Mouse (Mus musculus) hindlimb bud, embryonic 11.5 days (tissue): ENCODE data around the gene Elf1.

Source experiments
- DNase-seq: peaks from one replicate; pipeline ENCODE4 v3.0.0-alpha.2; 2012; ENCODE audit warnings: low read depth, low spot score; ENCODE audit errors: extremely low spot score

Elf1 gene

DNA sequence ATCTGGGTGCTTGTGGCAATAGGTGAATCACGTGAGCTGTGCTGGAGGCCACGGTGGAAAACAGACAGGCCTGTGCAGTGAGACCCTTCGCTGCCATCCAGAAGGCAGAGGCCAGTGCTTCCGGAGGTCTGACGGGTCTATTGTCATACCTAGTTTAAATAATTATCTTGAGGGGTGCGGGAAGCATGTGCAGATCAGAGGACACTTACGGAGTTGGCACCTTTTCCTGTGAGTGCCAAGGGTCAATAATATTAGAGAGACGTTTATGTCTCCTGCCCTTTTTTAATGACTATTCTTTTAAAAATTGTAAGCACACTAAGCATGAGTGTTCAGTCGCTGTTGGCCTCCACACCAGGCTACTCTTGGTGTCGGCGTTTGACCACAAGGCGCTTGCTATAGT is 8.2 kb downstream of the Elf1 start:
- no peak for DNase-seq

DNA sequence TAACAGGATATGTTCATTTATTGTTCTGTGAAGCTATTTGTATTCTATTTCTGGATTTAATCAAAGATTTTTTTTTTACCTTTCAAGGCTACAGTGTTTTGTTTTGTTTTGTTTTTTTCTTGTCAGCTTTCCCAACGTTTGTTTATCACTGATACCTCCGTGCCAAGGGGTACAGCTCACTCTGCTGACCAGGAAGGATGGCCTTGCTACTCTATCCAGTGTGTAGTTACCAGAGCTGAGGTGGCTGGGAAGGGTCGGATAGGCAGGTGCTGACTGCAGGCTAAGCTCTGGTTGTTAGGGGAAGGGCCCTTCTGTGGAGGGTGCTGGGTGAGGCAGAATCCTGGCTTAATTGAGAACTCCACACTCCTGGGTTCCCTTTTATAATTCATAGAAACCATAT is 9.3 kb downstream of the Elf1 start:
- no peak for DNase-seq

DNA sequence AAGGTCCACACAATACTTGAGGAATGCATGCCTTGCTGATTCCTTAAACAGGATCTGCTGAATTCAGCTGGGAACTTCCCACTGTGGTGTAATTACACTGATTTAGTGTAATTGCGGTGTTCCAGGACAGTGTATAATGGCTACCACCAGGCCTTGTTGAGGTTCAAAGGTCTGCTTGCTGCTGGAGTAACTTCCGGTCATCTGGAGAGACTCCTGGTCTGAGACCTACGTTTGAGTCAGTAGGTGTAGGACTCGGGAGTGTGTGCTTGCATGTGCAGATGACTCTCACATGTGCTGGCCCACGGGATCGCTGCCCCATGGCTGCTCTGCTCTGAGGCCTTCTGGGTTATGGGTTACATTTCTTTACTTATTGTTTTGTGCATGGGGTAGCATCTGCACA is 13.4 kb downstream of the Elf1 start:
- no peak for DNase-seq

DNA sequence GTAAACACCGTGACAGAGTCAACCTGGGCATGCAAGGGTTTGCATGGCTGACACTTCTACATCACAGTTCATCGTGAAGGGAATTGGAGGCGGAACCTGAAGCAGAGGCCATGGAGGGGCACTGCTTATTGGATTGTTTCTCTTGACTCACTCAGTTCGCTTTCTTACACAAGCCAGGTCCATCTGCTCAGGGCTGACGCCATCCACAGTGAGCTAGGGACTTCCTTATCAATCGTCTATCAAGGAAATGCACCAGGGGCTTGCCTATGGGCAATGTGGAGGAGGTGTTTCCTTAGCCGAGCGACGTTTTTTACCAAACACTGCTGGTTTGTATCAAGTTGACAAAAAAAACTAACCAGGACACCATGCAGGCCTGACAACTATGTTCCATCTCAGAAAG is 18.3 kb downstream of the Elf1 start:
- DNase-seq, result no peak

DNA sequence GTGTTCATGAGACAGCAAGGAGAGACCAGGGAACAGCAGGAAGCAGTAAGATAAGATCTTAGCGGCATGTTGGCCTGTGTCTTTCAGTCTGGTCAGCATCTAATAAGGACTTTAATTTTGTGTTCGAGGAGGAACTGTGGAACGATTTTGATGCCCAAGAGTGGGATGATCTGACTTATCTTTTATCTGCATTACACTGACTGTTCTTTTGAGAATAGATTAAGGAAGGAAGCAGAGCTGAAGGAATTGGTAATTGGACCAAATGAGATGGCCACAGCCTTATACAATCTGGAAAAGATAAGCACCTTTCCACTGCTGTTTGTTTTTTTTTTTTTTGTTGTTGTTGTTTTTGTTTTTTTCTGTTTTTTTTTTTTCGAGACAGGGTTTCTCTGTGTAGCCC is 19.8 kb downstream of the Elf1 start:
- no peak for DNase-seq

DNA sequence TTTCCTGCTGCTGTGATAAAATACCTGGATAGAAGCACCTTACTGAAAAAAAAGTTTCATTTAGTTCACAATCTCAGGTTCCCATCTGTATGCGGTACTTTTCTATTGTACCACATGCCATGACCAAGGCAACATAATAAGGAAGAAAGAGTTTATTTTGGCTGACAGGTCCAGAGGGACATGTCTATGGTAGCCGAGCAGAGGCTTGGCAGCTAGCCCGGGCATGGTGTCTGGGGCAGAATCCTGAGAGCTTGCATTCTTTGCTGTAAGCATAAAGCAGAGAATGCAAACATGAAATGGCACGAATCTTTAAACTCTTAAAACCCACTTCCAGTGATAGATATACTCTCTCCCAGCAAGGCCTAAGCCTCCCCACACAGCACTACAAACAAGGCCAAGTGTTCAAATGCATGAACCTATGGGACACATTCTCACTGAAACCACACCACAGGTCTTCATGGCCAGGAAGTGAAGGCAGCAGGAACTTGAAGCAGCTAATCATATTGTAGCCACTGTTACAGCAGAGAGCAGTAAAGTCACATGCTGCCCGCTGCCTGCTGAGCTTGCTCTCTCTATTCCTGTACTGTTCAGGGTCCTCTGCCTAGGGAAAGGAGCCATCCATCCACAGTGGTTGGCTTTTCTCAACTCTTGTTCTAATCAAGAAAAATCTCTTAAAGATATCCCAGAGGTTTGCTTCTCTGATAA is 22.5 kb downstream of the Elf1 start:
- DNase-seq, result no peak

DNA sequence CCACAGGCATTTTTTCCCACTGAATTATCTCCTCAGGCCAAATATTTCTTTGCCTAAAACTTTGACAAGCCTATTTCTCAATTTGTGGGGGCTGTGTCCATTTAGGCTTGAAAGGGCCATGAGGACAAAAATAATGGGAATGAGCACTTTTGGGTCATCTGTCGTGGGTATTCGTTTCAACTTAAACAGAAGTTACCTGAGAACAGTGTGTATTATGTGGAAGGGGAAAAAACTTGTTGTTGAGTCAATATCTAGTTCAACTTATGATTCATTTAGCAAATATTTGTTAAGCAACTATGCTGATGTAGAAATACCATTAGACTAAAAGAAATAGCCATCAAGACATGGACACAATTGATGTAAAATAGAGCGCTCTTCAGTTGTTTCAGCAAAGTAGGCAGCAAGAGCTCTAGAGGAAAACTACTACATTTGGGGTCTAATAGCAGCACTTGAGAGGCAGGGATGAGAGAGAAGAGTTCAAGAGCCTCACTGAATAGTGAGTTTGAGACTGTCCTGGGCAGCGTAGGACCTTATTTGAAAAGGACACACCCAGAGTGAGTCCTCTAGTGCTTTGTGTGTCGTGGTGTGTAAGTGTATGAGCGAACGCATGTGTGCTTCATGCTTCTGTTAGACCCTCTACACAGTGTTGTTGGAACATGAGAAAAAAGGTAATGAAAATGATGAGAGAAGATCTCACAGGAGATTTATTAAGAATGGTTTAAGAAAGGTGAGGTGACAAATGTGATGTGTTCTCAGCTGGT is 23.4 kb downstream of the Elf1 start:
- no peak for DNase-seq

DNA sequence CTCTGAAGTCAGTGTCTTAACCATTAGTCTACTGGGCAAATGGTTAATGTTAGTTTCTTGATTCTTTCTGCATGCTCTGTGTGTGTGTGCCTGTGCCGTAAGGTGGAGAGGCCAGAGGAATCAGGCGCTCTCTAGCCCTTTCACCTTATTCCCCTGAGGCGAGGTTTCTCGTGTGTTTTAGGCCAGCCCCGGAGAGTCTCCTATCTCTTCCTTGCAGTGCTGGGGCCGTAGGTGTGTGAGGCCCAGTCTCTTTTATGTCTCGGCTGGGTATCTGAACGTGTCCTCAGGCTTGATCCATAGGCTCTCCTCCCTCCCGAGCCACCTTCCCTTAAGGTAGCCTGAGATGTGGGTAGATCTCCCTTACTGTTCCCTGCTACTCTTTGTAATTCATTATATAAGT is 25.2 kb downstream of the Elf1 start:
- DNase-seq, result no peak

DNA sequence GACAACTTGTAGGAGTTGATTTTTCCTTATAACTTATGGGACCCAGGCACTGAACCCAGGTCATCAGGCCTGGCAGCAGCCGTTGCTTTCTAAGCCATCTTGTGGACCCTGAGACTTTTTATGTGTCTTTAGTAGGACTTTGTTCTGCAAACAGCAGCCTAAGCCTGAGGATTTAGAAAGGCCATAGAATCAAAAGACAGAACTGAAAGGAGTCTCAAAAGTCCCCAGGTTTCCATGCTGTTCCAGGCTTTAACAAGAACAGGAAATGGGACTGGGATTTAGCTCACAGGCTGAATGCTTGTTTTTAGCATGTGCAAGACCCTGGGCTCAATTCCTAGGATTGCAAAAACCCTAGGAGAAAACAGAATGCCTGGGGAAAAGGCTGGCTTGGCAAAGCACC is 26.9 kb downstream of the Elf1 start:
- DNase-seq, result no peak

DNA sequence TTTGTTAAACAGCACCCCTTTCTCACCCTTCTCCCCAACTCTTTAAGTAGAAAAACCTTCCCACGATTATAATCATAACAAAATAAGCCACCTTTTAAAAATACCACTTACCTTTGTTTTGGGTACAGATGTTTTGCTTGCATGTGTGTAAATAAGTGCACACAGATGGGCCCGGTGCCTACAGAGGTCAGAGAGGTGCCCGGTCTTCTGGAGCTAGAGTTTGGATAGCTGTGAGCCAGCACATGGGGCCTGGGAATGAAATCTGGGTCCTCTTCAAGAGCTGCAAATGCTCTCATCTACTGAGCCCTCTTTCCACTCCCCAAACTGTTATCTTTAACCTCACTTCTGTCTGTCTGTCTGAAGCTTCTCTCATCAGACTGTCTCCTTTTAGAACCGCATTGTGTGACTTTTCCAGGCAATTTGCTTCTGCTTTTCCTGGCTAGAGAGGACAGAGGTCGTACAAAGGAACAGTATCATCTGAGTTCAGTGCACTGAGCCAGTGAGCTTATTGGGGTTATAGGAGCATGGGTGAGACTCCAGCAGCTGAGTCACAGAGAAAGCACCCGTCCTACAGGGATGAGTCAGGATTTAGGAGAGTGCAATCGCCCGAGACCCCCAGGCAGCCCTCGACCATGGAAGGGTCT is 27.8 kb downstream of the Elf1 start:
- no peak for DNase-seq

DNA sequence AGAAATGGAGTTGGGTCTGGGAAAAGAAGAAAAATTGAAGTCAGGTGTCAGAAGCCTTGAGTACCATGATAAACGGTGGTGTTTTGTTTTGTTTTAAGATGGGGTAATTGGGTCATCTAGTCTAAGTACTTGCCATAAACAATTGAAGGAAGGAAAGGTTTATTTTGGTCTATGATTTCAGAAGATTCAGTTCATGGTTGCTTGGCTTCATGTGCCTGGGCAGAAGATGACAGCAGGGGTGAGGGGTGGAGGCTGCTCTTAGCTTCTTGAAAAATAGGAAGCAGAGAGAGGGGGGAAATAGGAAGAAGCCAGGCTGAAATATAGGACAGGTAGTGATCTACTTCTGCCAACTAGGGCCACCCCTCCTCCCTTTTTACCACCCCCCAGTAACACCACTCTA is 30.5 kb downstream of the Elf1 start:
- DNase-seq, result no peak

DNA sequence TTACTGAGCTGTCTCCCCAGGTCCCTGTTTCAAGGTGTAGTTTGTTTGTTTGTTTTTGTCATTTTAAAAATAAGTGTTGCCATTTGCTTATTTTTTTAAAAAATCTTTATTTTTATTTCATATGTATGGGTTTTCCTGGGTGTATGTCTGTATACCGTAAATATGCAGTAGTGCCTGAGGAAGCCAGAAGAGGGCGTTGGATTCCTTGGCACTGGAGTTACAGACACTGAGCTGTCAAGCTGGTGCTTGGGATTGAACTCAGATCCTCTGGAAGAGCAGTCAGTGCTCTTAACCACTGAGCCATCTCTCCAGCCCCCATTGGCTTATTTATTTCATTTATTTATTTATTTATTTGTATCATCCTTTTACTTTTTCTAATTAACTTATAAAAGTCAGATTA is 33.0 kb downstream of the Elf1 start:
- no peak for DNase-seq

DNA sequence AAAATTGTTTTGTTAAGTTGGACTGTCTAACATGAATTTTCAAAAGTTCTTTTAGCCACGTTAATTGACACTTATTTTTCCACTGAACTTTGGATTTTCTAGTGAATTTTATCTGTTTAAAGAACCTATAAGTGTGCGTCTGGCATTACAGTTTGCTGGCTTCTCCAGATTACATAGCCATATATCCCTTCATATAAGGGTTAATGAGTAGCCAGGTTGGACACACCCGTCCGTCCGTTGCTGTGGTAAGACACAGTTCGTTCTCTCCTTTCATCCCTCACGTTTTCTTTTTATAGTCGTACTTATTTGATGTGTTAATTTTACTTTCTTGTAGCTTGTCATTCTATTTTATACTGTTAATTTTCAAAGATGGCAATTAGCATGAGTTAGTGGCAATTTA is 34.1 kb downstream of the Elf1 start:
- no peak for DNase-seq

DNA sequence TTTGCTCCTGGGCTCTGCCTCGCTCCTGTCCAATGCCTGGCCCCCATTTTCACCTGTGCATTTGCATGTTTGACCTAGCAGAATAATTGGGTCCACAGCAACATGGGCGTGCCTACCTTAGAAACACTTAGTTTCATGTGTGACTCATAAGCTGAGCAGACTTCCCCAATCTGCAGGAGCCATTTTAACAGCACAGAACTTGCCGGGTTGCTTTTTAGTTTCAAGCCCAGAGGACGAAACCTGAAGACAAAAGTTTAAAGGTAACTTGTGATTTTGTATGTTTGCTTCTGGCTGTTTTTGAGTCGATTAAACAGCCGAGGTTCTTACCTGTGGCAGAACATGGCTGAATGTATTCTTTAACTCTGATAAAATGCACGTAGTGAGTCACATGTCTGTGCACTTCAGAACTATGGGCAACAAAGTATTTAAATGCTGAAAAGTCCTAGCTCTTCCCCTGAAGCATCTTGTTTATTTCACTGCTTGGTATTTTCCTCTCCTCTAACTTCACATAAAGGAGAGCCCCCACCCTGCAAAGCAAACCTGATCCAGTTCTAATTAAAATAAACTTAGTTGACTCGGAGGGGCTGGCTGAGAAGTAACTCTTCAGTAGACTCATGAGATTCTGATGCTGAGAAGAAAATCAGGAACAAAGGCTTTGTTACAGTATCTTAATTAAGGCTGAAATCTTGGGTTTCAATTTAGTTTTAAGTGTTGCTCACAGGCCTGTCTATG is 34.7 kb downstream of the Elf1 start:
- DNase-seq, result no peak

DNA sequence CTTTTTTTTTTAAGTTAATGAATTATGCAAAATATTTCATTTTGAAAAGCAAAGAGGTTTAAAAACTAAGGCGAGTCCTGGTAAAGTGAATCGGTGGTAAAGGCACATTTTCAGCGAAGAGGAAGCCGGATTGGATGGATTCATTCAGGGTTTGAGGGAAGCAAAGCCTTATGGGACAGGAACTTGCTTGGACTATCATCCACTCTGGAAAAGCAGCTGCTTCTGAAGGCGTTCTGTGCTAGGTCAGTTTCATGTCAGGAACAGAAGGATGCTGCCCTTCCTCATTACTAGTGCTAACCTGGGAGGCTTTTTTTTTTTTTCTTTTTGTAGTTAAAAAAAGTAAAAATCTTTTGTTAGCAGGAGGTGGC is 35.2 kb downstream of the Elf1 start:
- DNase-seq, result no peak

DNA sequence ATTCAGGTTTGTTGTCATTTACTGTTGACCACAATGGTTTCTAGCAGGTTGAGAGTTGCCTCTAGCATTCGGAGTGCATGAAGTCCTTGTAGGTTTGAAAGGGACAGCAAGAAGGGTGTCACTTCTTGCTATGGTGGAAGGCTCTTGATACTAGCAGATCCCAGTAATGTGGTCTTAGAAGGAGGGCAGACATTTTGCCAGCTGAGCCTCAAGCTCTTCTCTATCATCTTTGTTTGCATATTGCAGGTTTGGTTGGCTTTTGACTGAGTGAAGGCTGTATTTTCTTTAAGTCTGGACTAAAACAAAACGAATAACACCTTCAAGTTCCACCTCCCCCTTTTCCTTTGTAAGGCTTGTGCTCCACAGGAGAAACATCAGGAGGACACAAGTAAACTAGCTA is 35.8 kb downstream of the Elf1 start:
- DNase-seq, result no peak

DNA sequence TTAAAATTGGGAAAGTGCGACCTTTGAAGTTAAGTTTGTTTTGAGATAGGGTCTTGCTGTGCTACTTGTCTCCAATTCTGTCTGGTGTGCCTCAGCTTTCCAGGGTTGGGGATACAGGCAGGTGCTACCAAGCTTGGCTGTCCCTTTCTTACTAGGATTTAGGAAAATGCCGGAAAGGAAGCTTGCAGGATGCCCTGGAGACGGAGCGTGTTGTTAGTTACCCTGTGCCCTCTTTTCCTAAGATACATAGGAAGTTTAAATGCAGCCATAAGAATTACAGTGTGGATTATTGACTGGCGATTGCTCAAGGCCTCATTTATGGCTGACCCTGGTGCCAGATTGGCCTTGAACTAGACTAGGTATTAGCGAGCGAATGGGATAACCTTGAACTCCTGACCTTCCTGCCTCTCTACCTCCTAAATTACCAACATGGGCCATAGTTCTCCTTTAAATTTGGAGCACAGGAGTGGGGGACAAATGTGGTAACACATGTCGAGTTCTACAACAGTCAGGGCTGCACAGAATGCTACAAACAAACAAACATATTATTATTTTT is 36.3 kb downstream of the Elf1 start:
- no peak for DNase-seq

DNA sequence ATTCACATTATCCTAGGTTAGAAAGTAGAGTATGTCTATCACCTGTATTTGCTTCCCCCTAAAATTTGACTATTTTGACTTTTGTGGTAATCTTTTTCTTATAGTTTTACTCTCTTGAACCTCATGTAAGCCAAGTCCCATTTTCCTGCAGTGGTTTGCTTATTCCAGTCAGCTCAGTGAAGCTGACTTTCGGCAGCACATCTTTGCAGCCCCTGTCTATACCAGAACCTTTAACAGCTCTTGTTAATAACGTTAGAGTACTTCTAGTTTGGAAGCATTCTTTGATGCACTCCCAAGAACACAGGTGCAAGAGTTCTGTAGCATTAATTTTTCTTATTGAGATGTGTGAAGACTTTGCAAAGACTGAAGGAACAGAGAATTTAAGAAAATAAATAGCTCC is 37.1 kb downstream of the Elf1 start:
- no peak for DNase-seq

DNA sequence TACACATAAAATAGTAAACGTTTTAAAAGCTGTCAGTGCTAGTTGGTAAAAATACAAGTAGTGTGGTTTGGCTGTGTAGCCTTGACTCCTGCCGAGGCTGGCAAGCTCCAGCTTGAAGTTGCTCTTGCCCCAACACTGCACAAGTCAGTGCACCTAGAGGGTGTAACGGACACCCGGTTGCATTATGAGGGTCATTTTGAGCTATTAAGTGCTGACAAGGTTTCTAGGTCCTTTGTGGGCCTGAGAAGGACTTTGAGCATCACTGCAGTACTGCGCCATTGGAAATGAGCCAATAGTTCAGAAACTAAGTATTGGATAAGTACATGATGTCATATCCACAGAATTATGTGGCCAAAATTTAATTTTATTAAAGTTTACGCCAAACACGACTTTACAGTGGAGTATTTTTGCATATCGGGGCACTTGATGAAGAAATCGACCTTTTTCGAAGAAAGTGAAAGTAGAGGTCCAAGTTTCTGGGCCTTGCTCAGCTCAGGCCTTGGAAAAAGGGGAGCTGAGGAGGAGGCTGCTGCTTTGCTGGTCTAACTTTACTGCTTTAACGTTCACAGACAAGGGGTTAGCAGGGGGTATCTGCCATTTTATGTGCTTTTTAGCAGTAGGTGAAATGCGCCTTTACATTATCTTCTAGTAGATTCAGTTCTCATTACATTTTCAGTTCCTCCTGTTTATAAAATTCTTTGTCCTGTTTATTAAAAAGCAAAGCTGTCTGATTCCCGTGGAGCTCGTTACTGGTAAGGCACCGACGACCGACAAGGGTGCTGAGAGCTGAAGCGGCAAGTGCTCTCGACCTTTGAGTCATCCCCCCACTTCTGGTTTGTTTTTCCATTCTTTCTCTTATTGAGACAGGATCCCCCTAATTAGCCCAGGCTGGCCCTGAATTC is 38.0 kb downstream of the Elf1 start:
- no peak for DNase-seq

DNA sequence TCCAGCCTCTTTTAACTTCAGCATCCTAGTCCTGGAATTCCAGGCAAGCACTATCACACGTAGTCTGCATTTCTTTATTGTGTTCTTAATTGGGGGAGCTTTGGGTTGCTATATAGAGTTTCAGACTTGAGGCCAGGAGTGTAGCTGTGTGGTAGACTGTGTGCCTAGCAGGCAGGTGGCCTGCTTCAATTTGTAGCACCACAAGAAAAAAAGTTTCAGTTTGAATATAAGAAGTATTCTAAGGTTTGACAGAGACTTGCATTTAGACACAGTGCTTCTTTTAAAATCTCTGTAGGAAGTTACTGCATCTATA is 38.6 kb downstream of the Elf1 start:
- DNase-seq, result no peak

DNA sequence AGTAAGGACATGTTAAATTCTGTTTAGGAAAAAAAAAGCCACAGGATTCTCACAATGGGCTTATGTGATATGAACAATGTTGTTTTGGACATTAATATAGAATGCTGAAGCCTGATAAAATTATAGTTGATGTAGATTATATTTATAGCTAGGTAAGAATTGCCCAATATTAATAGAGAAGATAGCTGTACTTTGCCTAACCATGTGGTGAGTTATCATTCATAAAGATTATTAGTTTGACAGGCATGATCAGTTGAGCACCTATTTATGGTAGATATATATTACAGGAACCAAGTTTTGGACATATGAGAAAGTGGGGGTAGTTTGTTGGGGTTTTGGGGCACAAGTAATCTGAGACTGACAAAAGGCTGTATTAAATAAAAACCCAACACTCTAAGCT is 39.6 kb downstream of the Elf1 start:
- DNase-seq, result no peak
